Mouse (Mus musculus) thymus, adult 2 months (tissue): ENCODE data around the gene Exd2.

Source experiments
- CTCF ChIP-seq: fragments of 200-500 bp; IDR thresholded peaks from 2 replicates; pipeline ENCODE4 v1.5.1; 2012; ENCODE audit warnings: mild to moderate bottlenecking, control low read depth, low read length, moderate library complexity, borderline replicate concordance; ENCODE audit not compliant: control insufficient read depth, poor library complexity, insufficient read depth; ENCODE audit errors: extremely low read depth
- POLR2A ChIP-seq: fragments of 200-500 bp; IDR thresholded peaks from 2 replicates; pipeline ENCODE4 v1.6.1; 2012; ENCODE audit warnings: mild to moderate bottlenecking, low read length, control low read depth, moderate library complexity; ENCODE audit not compliant: control insufficient read depth, poor library complexity, insufficient read depth; ENCODE audit errors: extremely low read depth

DNA sequence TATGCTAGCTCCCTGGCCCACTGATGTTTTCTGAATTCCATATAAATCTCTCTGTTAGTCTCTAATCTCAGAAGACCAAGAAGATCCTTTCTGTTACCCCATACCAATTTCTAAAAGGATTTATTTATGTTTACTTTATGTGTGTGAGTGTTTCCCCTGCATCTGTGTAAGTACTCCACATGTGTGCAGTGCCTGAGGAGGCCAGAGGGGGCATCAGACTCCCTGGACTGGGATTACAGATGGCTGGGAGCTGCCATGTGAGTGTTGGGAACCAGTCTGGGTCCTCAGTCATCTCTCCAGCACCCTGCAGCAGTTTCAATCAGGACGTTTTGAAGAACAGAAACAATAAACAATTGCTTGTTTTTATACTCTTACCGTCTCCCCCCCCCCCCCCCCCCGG lies 20.5 kb downstream of the Exd2 start:
- TF ChIP-seq CTCF (no peak), POLR2A (no peak)
